Mouse (Mus musculus) stomach, postnatal 0 days (tissue): Measurements from ENCODE around the gene Slu7.

Experiments used
- CTCF ChIP-seq: IDR thresholded peaks from 2 replicates; pipeline ENCODE4 v1.5.1; 2016; ENCODE audit warnings: antibody characterized with exemption, low read depth, mild to moderate bottlenecking, moderate library complexity
- EP300 ChIP-seq: optimal IDR thresholded peaks from 2 replicates; pipeline ENCODE3; 2016; ENCODE audit warnings: antibody characterized with exemption

GRCm38 (mm10) chr11:43385716-43386115 lies 47.8 kb upstream of the Slu7 start:
- TF ChIP-seq CTCF (no peak), EP300 (no peak)
